Mouse (Mus musculus) CH12.LX (cell line): ENCODE results near the gene Ghr. TPM values are rescaled to one million over a fixed set of nuclear protein-coding genes. Genes with fewer than 3 reads are reported as not detected.

Experiments
- DNase-seq: peaks from one replicate; pipeline ENCODE4 v3.0.0-alpha.2; 2013; ENCODE audit errors: extremely low read depth
- H3K27ac ChIP-seq: 2 replicates; pipeline ENCODE4 v1.5.1; 2012; ENCODE audit warnings: low read depth, mild to moderate bottlenecking, control low read depth, moderate library complexity; ENCODE audit not compliant: insufficient read depth
- H3K27me3 ChIP-seq: replicated peaks from 2 replicates; pipeline ENCODE3; 2012; ENCODE audit warnings: inconsistent platforms
- H3K36me3 ChIP-seq, 2 experiments: replicated peaks in 1 of 2; 2 replicates each; pipeline versions ENCODE3 to v1.6.1; 2012; ENCODE audit warnings: inconsistent platforms in 1 of 2, low read length in 1 of 2, mild to moderate bottlenecking in 1 of 2, mixed read lengths in 1 of 2, moderate library complexity in 1 of 2; ENCODE audit not compliant: control insufficient read depth in 1 of 2, insufficient read depth in 1 of 2
- H3K4me1 ChIP-seq, 2 experiments: 2 replicates each; pipeline ENCODE4 v1.6.1; 2012; ENCODE audit warnings: inconsistent platforms in 1 of 2, moderate library complexity in 1 of 2; ENCODE audit not compliant: insufficient read depth in 2 of 2, control insufficient read depth in 1 of 2
- H3K4me2 ChIP-seq: 2 replicates; pipeline ENCODE4 v1.6.1; 2012; ENCODE audit warnings: low read depth, mild to moderate bottlenecking, control low read depth; ENCODE audit not compliant: poor library complexity, insufficient read depth, severe bottlenecking
- H3K4me3 ChIP-seq, 3 experiments: fragments of 150-350 bp in 1 of 3; sonication (generic) in 1 of 3; replicated peaks in 1 of 3; 2 replicates each; pipeline versions ENCODE3 to v1.5.1; 2011 to 2012; ENCODE audit warnings: low read depth in 2 of 3, low read length in 2 of 3, mild to moderate bottlenecking in 2 of 3, moderate library complexity in 2 of 3, control low read depth in 1 of 3, improper control_type of control experiment in 1 of 3, inconsistent platforms in 1 of 3, mixed read lengths in 1 of 3; ENCODE audit not compliant: poor library complexity in 1 of 3
- H3K79me2 ChIP-seq: replicated peaks from 2 replicates; pipeline ENCODE4 v1.6.1; 2012; ENCODE audit warnings: mild to moderate bottlenecking, moderate library complexity; ENCODE audit not compliant: control insufficient read depth, poor library complexity, insufficient read depth, severe bottlenecking; ENCODE audit errors: extremely low read depth
- H3K9ac ChIP-seq: 2 replicates; pipeline ENCODE4 v1.6.1; 2012; ENCODE audit warnings: low read depth, mild to moderate bottlenecking, control low read depth, moderate library complexity; ENCODE audit not compliant: insufficient read depth
- H3K9me3 ChIP-seq: replicated peaks from 2 replicates; pipeline ENCODE3; 2012; ENCODE audit warnings: low read length, inconsistent platforms, mixed read lengths
- BHLHE40 ChIP-seq: IDR thresholded peaks from 2 replicates; pipeline ENCODE4 v1.6.1; 2011; ENCODE audit warnings: mild to moderate bottlenecking, low read depth, low read length, improper control_type of control experiment
- CHD1 ChIP-seq: IDR thresholded peaks from 2 replicates; pipeline ENCODE4 v1.6.1; 2012; ENCODE audit warnings: low read depth, low read length, improper control_type of control experiment, inconsistent platforms
- CTCF ChIP-seq, 2 experiments: IDR thresholded peaks in 1 of 2; conservative IDR thresholded peaks in 1 of 2; 2 replicates each; pipeline ENCODE4 v1.5.1; 2011 to 2012; ENCODE audit warnings: low read depth in 2 of 2, low read length in 2 of 2, improper control_type of control experiment in 1 of 2, inconsistent platforms in 1 of 2, mild to moderate bottlenecking in 1 of 2, moderate library complexity in 1 of 2
- E2F4 ChIP-seq: IDR thresholded peaks from 2 replicates; pipeline ENCODE4 v1.6.1; 2011; ENCODE audit warnings: low read depth, low read length, improper control_type of control experiment; ENCODE audit not compliant: insufficient replicate concordance
- ELF1 ChIP-seq: IDR thresholded peaks from 2 replicates; pipeline ENCODE4 v1.6.1; 2014; ENCODE audit warnings: low read depth, mild to moderate bottlenecking, inconsistent platforms, low read length, improper control_type of control experiment
- EP300 ChIP-seq: IDR thresholded peaks from 2 replicates; pipeline ENCODE4 v1.6.1; 2011; ENCODE audit warnings: low read length, improper control_type of control experiment
- ETS1 ChIP-seq: conservative IDR thresholded peaks from 2 replicates; pipeline ENCODE4 v1.6.1; 2012; ENCODE audit warnings: low read depth, mild to moderate bottlenecking, inconsistent platforms, low read length, improper control_type of control experiment, moderate library complexity
- HCFC1 ChIP-seq: IDR thresholded peaks from 2 replicates; pipeline ENCODE4 v1.6.1; 2012; ENCODE audit warnings: low read depth, mild to moderate bottlenecking, inconsistent platforms, low read length, improper control_type of control experiment
- IRF4 ChIP-seq: IDR thresholded peaks from 2 replicates; pipeline ENCODE4 v1.6.1; 2014; ENCODE audit warnings: low read depth, mild to moderate bottlenecking, inconsistent platforms, low read length, improper control_type of control experiment
- JUN ChIP-seq: IDR thresholded peaks from 2 replicates; pipeline ENCODE4 v1.6.1; 2011; ENCODE audit warnings: low read depth, mild to moderate bottlenecking, low read length, improper control_type of control experiment, moderate library complexity; ENCODE audit not compliant: insufficient read depth
- KAT2A ChIP-seq: IDR thresholded peaks from 2 replicates; pipeline ENCODE4 v1.6.1; 2012; ENCODE audit warnings: low read length, improper control_type of control experiment, inconsistent platforms; ENCODE audit not compliant: insufficient replicate concordance
- MAFK ChIP-seq: IDR thresholded peaks from 2 replicates; pipeline ENCODE4 v1.6.1; 2011; ENCODE audit warnings: low read length, improper control_type of control experiment; ENCODE audit not compliant: insufficient replicate concordance
- MAZ ChIP-seq: IDR thresholded peaks from 2 replicates; pipeline ENCODE4 v1.6.1; 2012; ENCODE audit warnings: low read depth, mild to moderate bottlenecking, inconsistent platforms, low read length, improper control_type of control experiment, moderate library complexity
- MYC ChIP-seq: IDR thresholded peaks from 2 replicates; pipeline ENCODE4 v1.6.1; 2011; ENCODE audit warnings: low read depth, mild to moderate bottlenecking, improper control_type of control experiment, low read length
- NELFE ChIP-seq: IDR thresholded peaks from 2 replicates; pipeline ENCODE4 v1.6.1; 2011; ENCODE audit warnings: low read depth, low read length, improper control_type of control experiment
- NRF1 ChIP-seq: IDR thresholded peaks from 2 replicates; pipeline ENCODE4 v1.6.1; 2014; ENCODE audit warnings: low read depth, mild to moderate bottlenecking, inconsistent platforms, low read length, improper control_type of control experiment, moderate library complexity
- PAX5 ChIP-seq: IDR thresholded peaks from 2 replicates; pipeline ENCODE4 v1.6.1; 2012; ENCODE audit warnings: low read length, inconsistent platforms, mixed read lengths
- POLR2A ChIP-seq: IDR thresholded peaks from 2 replicates; pipeline ENCODE4 v1.6.1; 2011; ENCODE audit warnings: low read depth, mild to moderate bottlenecking, improper control_type of control experiment, low read length
- POLR2AphosphoS2 ChIP-seq: IDR thresholded peaks from 2 replicates; pipeline ENCODE4 v1.6.1; 2011; ENCODE audit warnings: low read depth, low read length, improper control_type of control experiment
- RAD21 ChIP-seq: IDR thresholded peaks from 2 replicates; pipeline ENCODE4 v1.6.1; 2011; ENCODE audit warnings: low read depth, mild to moderate bottlenecking, low read length, improper control_type of control experiment, moderate library complexity
- SIN3A ChIP-seq: IDR thresholded peaks from 2 replicates; pipeline ENCODE4 v1.6.1; 2012; ENCODE audit warnings: low read length, improper control_type of control experiment, inconsistent platforms
- TBP ChIP-seq: conservative IDR thresholded peaks from 2 replicates; pipeline ENCODE4 v1.6.1; 2011; ENCODE audit warnings: low read depth, low read length, improper control_type of control experiment
- TCF12 ChIP-seq: IDR thresholded peaks from 2 replicates; pipeline ENCODE4 v1.6.1; 2014; ENCODE audit warnings: low read depth, mild to moderate bottlenecking, inconsistent platforms, low read length, improper control_type of control experiment
- UBTF ChIP-seq: IDR thresholded peaks from 2 replicates; pipeline ENCODE4 v1.6.1; 2012; ENCODE audit warnings: low read depth, mild to moderate bottlenecking, inconsistent platforms, low read length, improper control_type of control experiment, moderate library complexity
- USF1 ChIP-seq: IDR thresholded peaks from 2 replicates; pipeline ENCODE4 v1.6.1; 2014; ENCODE audit warnings: low read depth, mild to moderate bottlenecking, inconsistent platforms, low read length, improper control_type of control experiment
- ZC3H11A ChIP-seq: IDR thresholded peaks from 2 replicates; pipeline ENCODE4 v1.6.1; 2012; ENCODE audit warnings: low read depth, mild to moderate bottlenecking, inconsistent platforms, low read length, improper control_type of control experiment
- ZKSCAN1 ChIP-seq: IDR thresholded peaks from 2 replicates; pipeline ENCODE4 v1.6.1; 2012; ENCODE audit warnings: low read depth, inconsistent platforms, low read length, improper control_type of control experiment, borderline replicate concordance
- ZMIZ1 ChIP-seq: IDR thresholded peaks from 2 replicates; pipeline ENCODE4 v1.6.1; 2012; ENCODE audit warnings: low read depth, mild to moderate bottlenecking, inconsistent platforms, low read length, improper control_type of control experiment
- ZNF384 ChIP-seq: IDR thresholded peaks from 2 replicates; pipeline ENCODE4 v1.6.1; 2012; ENCODE audit warnings: low read depth, low read length, improper control_type of control experiment, inconsistent platforms
- dilution Hi-C: fragments of 300-500 bp; cut with MboI; formaldehyde crosslinking; loops from 2 replicates; pipeline ENCODE4 v1.14.3; 2020; ENCODE audit warnings: low sequenced_read_pairs; ENCODE audit not compliant: extremely low pct_unique_long_range_greater_than_20kb, extremely low pct_ligation_motif_present
- in situ Hi-C: fragments of 300-500 bp; cut with MboI; formaldehyde crosslinking; loops from 3 replicates; pipeline ENCODE4 v1.14.3; 2019; ENCODE audit warnings: low sequenced_read_pairs, low pct_ligation_motif_present, low pct_unique_long_range_greater_than_20kb, mixed read lengths
- polyA plus RNA-seq: library from polyadenylated mRNA; unstranded; fragments of >175 nt; gene quantifications from 2 replicates; pipeline ENCODE4 v1.2.1, GENCODE M21; 2012; ENCODE audit warnings: low read depth; ENCODE audit not compliant: insufficient read length
- total RNA-seq, 2 experiments: library from RNA; depleted of rRNA; stranded (reverse); fragments of 300-350 nt in 1 of 2; fragments of >200 nt in 1 of 2; gene quantifications; 2 replicates each; pipeline ENCODE4 v1.2.3; 2012 to 2014

The Ghr gene
- total and polyA plus RNA-seq, 3 experiments: 0.42 to 1.7 (median 0.89) TPM

DNA sequence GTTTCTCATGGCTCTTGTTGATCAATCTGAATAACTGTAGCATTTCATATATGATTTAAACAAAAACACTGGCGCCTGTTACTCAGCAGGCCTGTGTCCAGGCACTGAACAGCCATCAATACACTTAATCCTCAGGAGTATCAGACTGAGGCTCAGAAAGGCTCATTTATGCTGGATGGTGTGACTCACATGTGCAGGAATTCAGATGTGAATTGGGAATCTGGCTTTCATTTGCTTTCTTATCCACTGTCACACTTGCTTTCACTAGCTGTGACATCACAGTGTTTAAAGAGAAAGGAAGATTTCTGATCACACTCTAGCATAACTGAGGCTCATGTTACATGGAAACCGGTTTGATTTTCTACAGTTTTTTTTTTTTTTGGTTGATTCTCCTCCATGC lies 39.0 kb downstream of the Ghr start:
- no peak overlapping the region for H3K27ac ChIP-seq
- H3K4me3 ChIP-seq: no peak overlapping the region
- dilution Hi-C loops: no loop called here
- no peaks in the 10 kb centered on the region for H3K36me3 ChIP-seq
- H3K4me2 ChIP-seq: no peak overlapping the region
- H3K27me3 ChIP-seq: no peaks in the 10 kb centered on the region
- in situ Hi-C loops: no loop called here
- no peak overlapping the region for H3K9ac ChIP-seq
- DNase-seq: no peak
- no peaks in the 10 kb centered on the region for H3K9me3 ChIP-seq
- no peak for TF ChIP-seq UBTF
- no peak for TF ChIP-seq NRF1
- no peak for TF ChIP-seq USF1
- TF ChIP-seq BHLHE40: no peak
- no peak for TF ChIP-seq ZC3H11A
- TF ChIP-seq EP300: no peak
- TF ChIP-seq CTCF (conservative IDR thresholded peaks at IDR 0.05 in 1 of 2, IDR thresholded peaks at IDR 0.05 in 1 of 2; ENCODE audit: low read depth in 2 of 2, low read length in 2 of 2): no peak
- TF ChIP-seq MYC: no peak
- TF ChIP-seq TCF12: no peak
- no peak for TF ChIP-seq PAX5
- TF ChIP-seq KAT2A: no peak
- TF ChIP-seq ELF1: no peak
- TF ChIP-seq RAD21: no peak
- no peak for TF ChIP-seq ZNF384
- TF ChIP-seq TBP: no peak
- TF ChIP-seq CHD1: no peak
- TF ChIP-seq E2F4: no peak
- no peak for TF ChIP-seq MAFK
- TF ChIP-seq IRF4: no peak
- no peak for TF ChIP-seq ETS1
- no peaks in the 10 kb centered on the region for H3K79me2 ChIP-seq
- H3K4me1 ChIP-seq: no peaks in the 10 kb centered on the region; a peak in 1 of 4 replicates

DNA sequence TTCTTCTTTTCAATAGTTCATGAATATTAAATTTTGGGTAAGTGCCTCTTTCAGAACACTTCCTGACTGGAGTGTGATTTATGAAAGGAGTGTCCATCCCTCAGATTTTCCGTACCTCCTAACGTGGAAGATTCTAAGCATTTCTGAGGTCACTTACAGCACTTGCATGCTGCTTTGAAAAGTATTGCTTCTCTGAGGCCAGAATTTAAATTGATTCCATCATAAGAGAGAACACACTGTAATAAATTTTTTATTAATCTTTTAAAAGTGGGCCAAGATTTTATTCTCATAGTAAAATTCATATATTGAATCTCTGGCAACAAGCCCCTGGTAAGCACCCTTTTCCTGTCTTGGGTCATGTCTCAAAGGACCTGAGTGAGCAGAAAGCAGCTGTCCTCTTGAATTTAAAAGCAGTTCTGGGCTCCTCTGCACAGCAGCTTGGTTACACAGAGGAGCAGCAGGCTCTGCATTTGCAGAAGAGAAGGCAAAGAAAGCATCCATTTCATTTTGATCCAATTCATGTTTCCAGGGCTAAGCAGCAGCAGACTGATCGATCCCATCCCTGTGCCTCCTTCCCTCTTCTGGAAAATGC lies 46.9 kb downstream of the Ghr start:
- in situ Hi-C loops (no loop called here), dilution Hi-C loops (no loop called here)

More for the DNA sequence above, 46.9 kb downstream of the Ghr start:
- Histone ChIP-seq H3K27me3 (no peaks in the 10 kb centered on the region), H3K9ac (no peak overlapping the region), H3K79me2 (no peaks in the 10 kb centered on the region), H3K4me3 (no peak overlapping the region), H3K36me3 (no peaks in the 10 kb centered on the region), H3K4me2 (no peak overlapping the region), H3K4me1 (no peaks in the 10 kb centered on the region), H3K9me3 (no peaks in the 10 kb centered on the region), H3K27ac (no peak overlapping the region)
- no peak for TF ChIP-seq IRF4
- no peak for TF ChIP-seq ZMIZ1
- no peak for TF ChIP-seq POLR2AphosphoS2
- TF ChIP-seq MAFK: no peak
- TF ChIP-seq CTCF (conservative IDR thresholded peaks at IDR 0.05 in 1 of 2, IDR thresholded peaks at IDR 0.05 in 1 of 2; ENCODE audit: low read depth in 2 of 2, low read length in 2 of 2): no peak
- no peak for TF ChIP-seq MYC
- no peak for TF ChIP-seq PAX5
- no peak for TF ChIP-seq MAZ
- TF ChIP-seq JUN: no peak
- no peak for TF ChIP-seq E2F4
- TF ChIP-seq POLR2A: no peak
- no peak for TF ChIP-seq ZKSCAN1
- no peak for TF ChIP-seq SIN3A
- TF ChIP-seq NRF1: no peak
- TF ChIP-seq UBTF: no peak
- no peak for TF ChIP-seq CHD1
- no peak for TF ChIP-seq NELFE
- no peak for TF ChIP-seq HCFC1
- no peak for TF ChIP-seq ETS1
- TF ChIP-seq KAT2A: no peak
- no peak for DNase-seq
